Mouse (Mus musculus) stomach, embryonic 16.5 days (tissue): Measurements from ENCODE around the gene Gm44973. TPM values are rescaled to one million over a fixed set of nuclear protein-coding genes. Genes with fewer than 3 reads are reported as not detected.

Experiments used
- ATAC-seq: fragments of 200-750 bp; cut with Nextera tagmentation; 2 replicates; pipeline ENCODE4 v1.8.0; 2017; ENCODE audit warnings: moderate number of reproducible peaks, moderate TSS enrichment; ENCODE audit not compliant: insufficient read depth, low FRiP score
- H3K27ac ChIP-seq: fragments of 300-500 bp; sonication (generic); 2 replicates; pipeline ENCODE4 v1.5.1; 2014; ENCODE audit warnings: low read length
- H3K27me3 ChIP-seq: fragments of 300-500 bp; sonication (generic); 2 replicates; pipeline ENCODE4 v1.6.1; 2014; ENCODE audit warnings: low read length, control low read depth, mixed read lengths; ENCODE audit not compliant: control insufficient read depth, insufficient read depth
- H3K36me3 ChIP-seq: fragments of 300-500 bp; sonication (generic); 2 replicates; pipeline ENCODE4 v1.6.1; 2014; ENCODE audit warnings: low read length; ENCODE audit not compliant: control insufficient read depth, insufficient read depth
- H3K4me1 ChIP-seq: fragments of 300-500 bp; sonication (generic); 2 replicates; pipeline ENCODE4 v1.6.1; 2014; ENCODE audit warnings: low read length, control low read depth, mixed read lengths; ENCODE audit not compliant: control insufficient read depth, insufficient read depth
- H3K4me2 ChIP-seq: fragments of 300-500 bp; sonication (generic); 2 replicates; pipeline ENCODE4 v1.6.1; 2014; ENCODE audit warnings: low read depth, low read length, mixed read lengths
- H3K4me3 ChIP-seq: fragments of 300-500 bp; sonication (generic); replicated peaks from 2 replicates; pipeline ENCODE4 v1.5.1; 2014; ENCODE audit warnings: mild to moderate bottlenecking, low read length
- H3K9ac ChIP-seq: fragments of 300-500 bp; sonication (generic); 2 replicates; pipeline ENCODE4 v1.6.1; 2014; ENCODE audit warnings: low read length
- H3K9me3 ChIP-seq: fragments of 300-500 bp; sonication (generic); replicated peaks from 2 replicates; pipeline ENCODE4 v1.6.1; 2016; ENCODE audit warnings: low read length, control low read depth; ENCODE audit not compliant: control insufficient read depth
- WGBS: fragments of 180-500 bp; shearing (Covaris S2); extraction: QIAGEN DNeasy Blood & Tissue Kit; methylation state at CpG from one replicate; pipeline ENCODE4 v1.1.7; 2014; 5-methylcytosine and 5-hydroxymethylcytosine counted together
- polyA plus RNA-seq: library from polyadenylated mRNA; unstranded; fragments of >200 nt; fragmentation: Nextera tagmentation; extraction: Ambion mirVana; gene quantifications from 2 replicates; pipeline ENCODE4 v1.2.1, GENCODE M21; 2015

Gm44973 gene
- polyA plus RNA-seq, 1 experiment from 2014 or later: 1.3 TPM

DNA sequence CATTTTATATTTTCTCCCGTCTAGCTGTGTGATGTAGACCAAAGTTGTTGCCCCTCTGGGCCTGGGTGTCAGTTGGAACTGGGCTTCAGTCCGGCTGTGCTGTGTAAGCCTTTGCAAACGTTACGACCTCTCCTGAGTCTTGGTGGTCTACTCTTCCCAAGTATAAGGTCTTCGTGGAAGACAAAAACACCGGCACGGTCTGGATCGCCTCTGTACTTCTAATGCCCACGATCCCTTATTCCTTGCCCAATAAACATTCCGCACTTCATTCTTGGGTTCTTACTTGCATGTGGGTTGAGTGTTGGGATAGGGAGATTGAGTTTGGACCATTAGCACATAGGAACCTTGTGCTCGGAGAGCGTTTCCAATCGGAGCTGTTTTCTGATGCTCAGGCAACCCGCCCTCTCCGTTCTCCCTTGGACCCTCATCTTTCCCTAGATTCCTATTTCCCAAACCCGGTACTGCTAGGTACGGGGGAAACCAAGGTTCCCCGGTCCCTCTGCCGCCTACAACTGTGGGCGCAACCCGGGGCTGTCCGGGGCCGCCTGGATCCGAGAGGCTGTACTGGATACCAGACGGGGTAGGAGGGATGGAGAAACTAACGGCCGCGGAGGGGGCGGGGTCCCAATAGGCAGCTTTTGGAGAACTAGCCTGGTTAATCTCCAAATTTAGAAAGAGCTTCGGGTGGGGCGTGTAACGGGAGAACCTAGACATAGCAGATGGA is 38.3 kb downstream of the Gm44973 start:
- peaks cover 43% of the 10 kb centered on the region for H3K27me3 ChIP-seq
- H3K36me3 ChIP-seq: no peaks in the 10 kb centered on the region

DNA sequence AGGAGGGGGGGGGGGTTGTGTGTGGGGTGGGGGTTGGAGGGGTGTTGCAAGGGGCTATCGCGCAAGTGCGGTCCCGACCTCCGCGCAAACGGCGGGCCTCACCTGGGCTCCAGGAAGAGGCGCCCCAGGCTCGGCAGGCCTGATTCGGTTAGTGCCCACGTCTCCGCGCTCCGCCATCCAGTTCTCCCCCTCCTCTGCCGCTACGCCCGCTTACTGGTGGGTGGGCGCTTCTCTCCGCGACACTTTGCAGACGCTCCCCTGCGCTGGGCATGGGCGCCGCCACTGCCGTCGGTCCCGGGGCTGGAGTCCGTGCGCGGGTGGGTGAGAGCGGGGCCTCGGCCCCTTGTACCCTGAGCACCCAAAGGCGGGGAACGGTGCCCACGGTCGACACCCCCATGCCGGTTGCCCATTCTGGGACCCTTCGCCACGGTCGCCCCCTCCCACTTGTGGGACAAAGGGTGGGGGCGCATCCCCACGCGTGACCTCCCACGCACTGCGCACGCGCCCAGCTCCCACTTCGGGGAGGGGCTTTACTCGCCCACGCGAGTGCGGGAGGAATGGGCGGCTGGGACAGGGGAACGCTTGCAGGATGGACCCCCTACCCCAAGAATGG is 41.5 kb downstream of the Gm44973 start:
- Histone ChIP-seq H3K4me2 (peak overlapping the region; percentile 66), H3K9ac (peak overlapping the region; percentile 76), H3K27ac (peak overlapping the region; percentile 21; the same call in 1 of the 2 replicates), H3K4me3 (peak overlapping the region; percentile 55), H3K27me3 (peaks cover 43% of the 10 kb centered on the region), H3K36me3 (no peaks in the 10 kb centered on the region), H3K4me1 (peaks cover 36% of the 10 kb centered on the region), H3K9me3 (no peaks in the 10 kb centered on the region)
- 2% methylated on average over 50 of the region's 55 CpGs for WGBS
- ATAC-seq: no peak

More for the DNA sequence above, 38.3 kb downstream of the Gm44973 start:
- Histone ChIP-seq H3K4me2 (peak overlapping the region; percentile 85), H3K4me3 (peak overlapping the region; percentile 65), H3K9me3 (no peaks in the 10 kb centered on the region), H3K27ac (no peak overlapping the region), H3K9ac (peak overlapping the region; percentile 94), H3K4me1 (peaks cover 31% of the 10 kb centered on the region)
- ATAC-seq: no peak
- WGBS: 12% methylated on average over 32 of the region's 32 CpGs

DNA sequence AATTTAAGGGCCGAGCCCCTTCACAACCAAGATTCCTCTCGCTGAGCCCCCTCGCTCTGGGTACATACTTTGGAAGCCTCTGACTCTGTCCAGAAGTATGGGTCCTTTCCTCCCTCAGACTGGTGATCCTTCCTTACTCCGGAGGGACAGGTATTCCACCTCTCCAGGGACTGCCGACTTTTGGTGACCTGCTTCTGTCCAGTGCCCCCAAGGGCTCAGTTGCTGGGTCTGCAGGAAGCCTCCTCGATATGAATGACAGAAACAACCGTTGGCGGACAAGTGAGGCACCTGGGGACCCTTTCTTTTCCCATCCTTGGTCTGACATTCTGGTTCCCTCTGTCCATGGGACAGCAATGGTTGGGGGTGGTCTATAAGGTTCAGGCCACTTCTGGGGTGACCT is 42.1 kb downstream of the Gm44973 start:
- Histone ChIP-seq H3K36me3 (no peaks in the 10 kb centered on the region), H3K9me3 (no peaks in the 10 kb centered on the region), H3K27me3 (peaks cover 41% of the 10 kb centered on the region), H3K4me2 (peak overlapping the region; percentile 66), H3K4me3 (peak overlapping the region; percentile 55), H3K9ac (peak overlapping the region; percentile 76), H3K27ac (no peak overlapping the region; the same call in 1 of the 2 replicates), H3K4me1 (peaks cover 32% of the 10 kb centered on the region)
- no peak for ATAC-seq
- WGBS: 28% methylated on average over 8 of the region's 8 CpGs

DNA sequence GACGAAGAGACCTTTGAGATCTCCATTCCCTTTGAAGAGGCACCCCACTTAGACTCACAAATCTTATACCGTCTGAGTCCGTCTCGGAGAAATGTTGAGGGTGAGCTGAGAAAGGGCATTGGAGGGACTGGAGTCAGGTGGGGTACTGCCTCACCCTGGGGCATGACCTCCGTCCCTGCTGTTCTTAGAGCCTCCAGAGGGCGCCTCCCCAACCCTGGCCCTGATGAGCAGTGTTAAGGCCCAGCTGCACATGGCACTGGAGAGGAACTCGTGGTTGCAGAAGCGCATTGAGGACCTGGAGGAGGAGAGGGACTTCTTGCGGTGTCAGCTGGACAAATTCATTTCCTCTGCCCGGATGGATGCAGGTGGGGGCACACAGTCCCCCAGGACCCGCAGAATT is 42.5 kb downstream of the Gm44973 start:
- H3K27ac ChIP-seq: no peak overlapping the region
- 42% methylated on average over 11 of the region's 11 CpGs for WGBS
- no peaks in the 10 kb centered on the region for H3K9me3 ChIP-seq
- H3K4me3 ChIP-seq: no peak overlapping the region
- peak overlapping the region; percentile 76; the same call in 1 of the 2 replicates for H3K9ac ChIP-seq
- H3K36me3 ChIP-seq: no peaks in the 10 kb centered on the region
- peaks cover 38% of the 10 kb centered on the region for H3K27me3 ChIP-seq
- ATAC-seq: no peak
- peaks cover 27% of the 10 kb centered on the region for H3K4me1 ChIP-seq
- peak overlapping the region; percentile 66; the same call in 1 of the 2 replicates for H3K4me2 ChIP-seq

DNA sequence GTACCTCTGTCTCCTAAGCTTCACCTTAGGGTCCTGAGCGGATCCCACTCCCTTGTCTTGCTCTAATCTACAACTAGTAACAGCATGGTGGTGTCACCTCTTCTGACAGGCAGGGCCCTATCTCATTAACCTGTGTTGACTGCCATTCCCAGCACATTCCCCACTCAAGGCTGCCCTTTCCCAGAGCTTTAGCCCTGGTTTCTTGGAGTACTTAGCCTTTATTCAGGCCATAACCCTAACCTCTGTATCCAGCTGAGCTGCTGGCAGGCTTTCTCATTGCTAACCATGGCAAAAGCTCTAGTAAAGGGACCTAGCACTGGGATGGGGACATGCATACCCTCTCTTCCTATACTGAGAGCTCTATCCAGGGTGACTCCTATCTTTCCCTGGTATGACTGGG is 43.3 kb downstream of the Gm44973 start:
- peaks cover 19% of the 10 kb centered on the region for H3K4me1 ChIP-seq

DNA sequence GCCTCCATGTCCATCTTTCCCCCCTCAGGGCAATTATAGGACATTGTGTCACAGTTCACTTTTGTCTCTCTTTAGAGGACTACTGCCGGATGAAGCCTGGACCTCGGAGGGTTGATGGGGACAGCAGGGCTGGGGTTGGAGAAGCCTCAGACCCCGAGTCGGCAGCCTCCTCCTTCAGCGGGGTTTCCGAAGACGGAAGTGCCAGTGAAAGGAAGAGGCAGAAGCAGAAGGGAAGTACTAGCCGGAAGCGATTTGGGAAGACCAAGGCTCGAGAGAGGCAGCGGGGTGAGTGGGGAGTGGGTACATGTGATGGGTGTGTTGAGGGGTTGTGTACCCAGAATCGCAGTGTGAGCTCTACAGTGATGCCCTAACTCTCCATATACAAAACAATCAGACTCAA is 44.1 kb downstream of the Gm44973 start:
- no peak overlapping the region for H3K4me3 ChIP-seq
- H3K4me1 ChIP-seq: peaks cover 21% of the 10 kb centered on the region
- H3K36me3 ChIP-seq: no peaks in the 10 kb centered on the region
- no peak for ATAC-seq
- H3K9ac ChIP-seq: no peak overlapping the region
- no peak overlapping the region for H3K4me2 ChIP-seq
- H3K27me3 ChIP-seq: peaks cover 21% of the 10 kb centered on the region
- 86% methylated on average over 12 of the region's 12 CpGs for WGBS
- H3K27ac ChIP-seq: no peak overlapping the region
- no peaks in the 10 kb centered on the region for H3K9me3 ChIP-seq

More for the DNA sequence above, 43.3 kb downstream of the Gm44973 start:
- no peaks in the 10 kb centered on the region for H3K9me3 ChIP-seq
- H3K4me3 ChIP-seq: no peak overlapping the region
- no peak for ATAC-seq
- no peak overlapping the region for H3K4me2 ChIP-seq
- 97% methylated on average over 1 of the region's 1 CpGs for WGBS
- no peaks in the 10 kb centered on the region for H3K36me3 ChIP-seq
- H3K27me3 ChIP-seq: peaks cover 29% of the 10 kb centered on the region
- H3K27ac ChIP-seq: no peak overlapping the region
- H3K9ac ChIP-seq: no peak overlapping the region

DNA sequence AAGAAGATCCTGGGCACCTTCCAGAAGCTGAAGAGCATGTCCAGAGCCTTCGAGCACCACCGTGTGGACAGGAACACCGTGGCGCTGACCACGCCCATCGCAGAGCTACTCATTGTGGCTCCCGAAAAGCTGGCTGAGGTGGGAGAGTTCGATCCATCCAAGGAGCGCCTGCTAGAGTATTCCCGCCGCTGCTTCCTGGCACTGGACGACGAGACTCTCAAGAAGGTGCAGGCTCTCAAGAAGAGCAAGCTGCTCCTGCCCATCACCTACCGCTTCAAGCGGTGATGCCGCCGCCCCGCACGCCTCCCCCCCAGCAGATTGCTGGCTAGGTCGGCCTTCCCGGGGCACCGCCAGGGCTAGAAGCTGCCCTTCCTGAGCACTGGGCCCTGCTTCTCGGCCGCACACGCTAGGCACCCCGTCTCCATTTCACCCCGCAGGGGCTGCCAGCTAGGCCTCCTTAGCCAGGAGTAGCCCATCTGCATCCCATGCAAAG is 45.0 kb downstream of the Gm44973 start:
- H3K9me3 ChIP-seq: no peaks in the 10 kb centered on the region
- H3K27ac ChIP-seq: peak overlapping the region; percentile 100
- peak overlapping the region; percentile 88 for H3K4me3 ChIP-seq
- H3K9ac ChIP-seq: peak overlapping the region; percentile 96
- H3K4me1 ChIP-seq: peaks cover 24% of the 10 kb centered on the region
- 4% methylated on average over 27 of the region's 27 CpGs for WGBS
- peak overlapping the region; percentile 95 for H3K4me2 ChIP-seq
- no peak for ATAC-seq
- no peaks in the 10 kb centered on the region for H3K36me3 ChIP-seq
- peaks cover 15% of the 10 kb centered on the region for H3K27me3 ChIP-seq

DNA sequence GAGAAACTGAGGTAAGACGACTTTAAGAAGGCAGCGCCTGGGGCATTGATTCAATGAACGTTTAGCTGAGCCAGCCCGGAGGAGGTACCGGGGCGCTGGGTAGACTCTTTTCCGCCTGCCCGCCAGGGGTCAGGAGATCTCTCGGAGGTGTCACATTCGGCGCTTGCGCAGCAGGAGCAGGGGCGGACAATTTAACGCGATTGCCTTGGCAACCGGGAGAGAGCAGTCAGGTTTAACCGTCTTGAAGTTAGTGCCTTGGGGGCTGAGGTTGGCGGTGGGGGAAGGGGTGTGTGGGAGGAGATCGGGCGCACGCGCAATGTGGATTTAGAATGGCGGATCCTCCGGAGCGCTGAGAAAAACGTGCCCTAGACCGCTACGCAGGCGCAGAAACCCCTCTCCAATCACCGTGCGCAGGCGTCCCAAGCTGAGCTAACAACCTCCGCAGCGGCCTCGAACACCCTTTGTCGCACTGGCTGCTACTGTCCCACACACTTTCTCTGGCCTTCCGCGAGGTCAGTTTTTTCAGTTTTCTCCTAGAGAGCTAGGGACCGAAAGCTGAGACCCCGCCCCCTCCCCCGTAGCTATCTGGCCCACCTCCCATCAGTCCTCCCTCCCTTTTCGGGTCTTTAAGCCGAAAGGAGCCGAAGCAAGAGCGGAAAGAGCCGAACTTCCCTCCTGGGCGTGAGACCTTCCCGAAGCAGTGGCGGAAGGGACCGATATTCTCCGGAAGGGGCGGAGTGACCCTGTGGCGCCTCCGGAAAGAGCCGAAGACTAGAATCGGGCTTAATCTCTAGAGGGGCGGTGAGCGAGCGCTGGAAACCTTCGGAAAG is 45.9 kb downstream of the Gm44973 start:
- H3K4me3 ChIP-seq: peak overlapping the region; percentile 88
- ATAC-seq: peak; percentile 89
- peak overlapping the region; percentile 100 for H3K27ac ChIP-seq
- H3K9ac ChIP-seq: peak overlapping the region; percentile 96
- peaks cover 7% of the 10 kb centered on the region for H3K27me3 ChIP-seq
- peaks cover 29% of the 10 kb centered on the region for H3K4me1 ChIP-seq
- peak overlapping the region; percentile 95 for H3K4me2 ChIP-seq
- H3K9me3 ChIP-seq: no peaks in the 10 kb centered on the region
- WGBS: 0% methylated on average over 60 of the region's 60 CpGs
- no peaks in the 10 kb centered on the region for H3K36me3 ChIP-seq
